ENCODE assay signal across 8 mouse cellular contexts in the genomic region with DNA sequence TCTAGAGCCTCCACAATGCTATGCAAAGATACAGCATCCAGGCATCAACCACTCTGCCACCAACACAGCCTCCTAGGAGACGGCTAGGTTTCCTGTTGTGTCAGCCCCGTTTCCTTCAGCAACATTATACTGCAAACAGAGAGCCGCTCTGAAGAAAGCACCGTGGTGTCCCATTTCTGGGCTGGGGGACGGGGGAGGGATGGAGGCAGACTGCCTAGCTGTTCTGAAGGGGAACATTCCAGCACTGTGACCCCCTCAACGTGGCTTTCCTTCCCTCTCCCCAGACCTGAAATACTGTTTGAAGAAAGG.
DNase-seq lines count a peak whose midpoint lies in the region; ATAC-seq and TF ChIP-seq lines count a peak whose summit lies in the region.

No protein-coding gene starts in this region.

- H3K36me3 ChIP-seq in liver, adult 2 months (ENCODE audit: control insufficient read depth, insufficient read depth, low read length), result no peaks in the 10 kb centered on the region

- H3K27me3 ChIP-seq in liver, adult 2 months (ENCODE audit: control insufficient read depth, insufficient read depth, low read length), result no peaks in the 10 kb centered on the region

- no peak for TF ChIP-seq POLR2A in liver, adult 2 months (IDR thresholded peaks at IDR 0.05; ENCODE audit: extremely low read depth, insufficient read depth, low read length)
- no peak for TF ChIP-seq POLR2A in lung, adult 2 months (IDR thresholded peaks at IDR 0.05; ENCODE audit: borderline replicate concordance, extremely low read depth, low read depth, low read length)

- no peak for TF ChIP-seq CTCF in liver, adult 2 months (IDR thresholded peaks at IDR 0.05; ENCODE audit: low read depth, low read length)
- no peak for TF ChIP-seq CTCF in lung, adult 2 months (IDR thresholded peaks at IDR 0.05; ENCODE audit: insufficient read depth, low read length)

- peaks cover 26% of the 10 kb centered on the region for H3K4me1 ChIP-seq in liver, adult 2 months (ENCODE audit: control insufficient read depth, insufficient read depth, low read length)
- peaks cover 18% of the 10 kb centered on the region for H3K4me1 ChIP-seq in lung, adult 2 months (ENCODE audit: control insufficient read depth, insufficient read depth, low read length)

- peak; percentile 50 to 61 for ATAC-seq in hematopoietic stem cell, adult 5-6 weeks (replicated peaks in 1 of 2; ENCODE audit: insufficient read depth in 1 of 2, low FRiP score in 2 of 2, low TSS enrichment in 1 of 2, low read depth in 1 of 2, poor library complexity in 2 of 2, severe bottlenecking in 2 of 2)

- DNase-seq in 3134 (ENCODE audit: extremely low read depth, insufficient read length, low spot score), result peak; percentile 9
- DNase-seq in CD4-positive, CD25-positive, alpha-beta regulatory T cell, adult 2 months (ENCODE audit: low read depth, low spot score), result peak; percentile 36
- DNase-seq in liver, adult 2 months (ENCODE audit: extremely low read depth, low read depth, low spot score), result no peak
- DNase-seq in thymus, postnatal 36 days, result peak; percentile 45 to 47
- DNase-seq in ovary, adult 18-20 months (ENCODE audit: low spot score), result no peak
- DNase-seq in frontal cortex, postnatal 25 days (ENCODE audit: low spot score in 2 of 2), result no peak
- no peak for DNase-seq in lung, adult 2 months

- H3K9ac ChIP-seq in liver, adult 2 months (ENCODE audit: low read depth, low read length), result no peak overlapping the region; the same call in 1 of the 2 replicates

- no peak overlapping the region for H3K4me3 ChIP-seq in liver, adult 2 months (ENCODE audit: insufficient read depth, low read depth, low read length)
- H3K4me3 ChIP-seq in lung, adult 2 months (replicated peaks; ENCODE audit: extremely low read depth, low read depth, low read length), result no peak overlapping the region

- H3K79me2 ChIP-seq in liver, adult 2 months (ENCODE audit: control insufficient read depth, insufficient read depth, low read length), result 0 out of 2 replicates have a peak, but pooled peaks cover 6% of the 10 kb centered on the region

- WGBS in liver, adult 2 months, result 12% methylated on average over 6 of the region's 6 CpGs
- WGBS in lung, adult 2 months, result 26% methylated on average over 6 of the region's 6 CpGs

- peak overlapping the region; percentile 68 for H3K27ac ChIP-seq in liver, adult 2 months (replicated peaks; ENCODE audit: insufficient read depth, low read depth, low read length)

Comparison
In these comparisons a context has a peak if more than half of its experiments do, and no peak if none do; other contexts are left out.
1. DNase-seq: peak in 3134 (single experiment), CD4-positive, CD25-positive, alpha-beta regulatory T cell, adult 2 months (single experiment) and thymus, postnatal 36 days (2 of 2); none in liver, adult 2 months (single experiment), ovary, adult 18-20 months (single experiment), frontal cortex, postnatal 25 days (0 of 2) and lung, adult 2 months (single experiment).